Mouse (Mus musculus): ENCODE results near the gene Cd47. TPM values are rescaled to one million over a fixed set of nuclear protein-coding genes. Genes with fewer than 3 reads are reported as not detected.
A peak's percentile ranks its signal among the peaks of the same experiment; 100 is the strongest.

The Cd47 gene
- polyA plus RNA-seq, 1 experiment from 2014 or later = 301 TPM

DNA sequence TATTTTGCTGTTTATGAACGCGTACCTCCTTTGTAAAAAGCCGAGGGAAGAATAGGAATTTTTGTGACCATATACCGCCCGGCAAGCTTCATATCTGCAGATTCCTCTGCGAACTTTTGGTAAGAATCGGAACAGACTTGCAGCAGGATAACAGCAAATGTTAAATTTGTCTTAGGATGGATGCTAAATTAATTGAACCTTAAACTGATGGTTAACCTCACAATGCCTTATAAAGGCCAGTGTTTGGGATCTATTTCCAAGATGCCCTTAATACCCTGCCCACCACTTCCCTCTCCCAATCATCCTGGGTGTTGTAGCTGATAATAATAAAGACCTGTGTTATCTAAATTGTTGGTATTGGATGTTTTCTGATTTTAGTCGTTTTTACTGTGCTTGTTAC, 56.3 kb downstream of the Cd47 start:
- Histone ChIP-seq H3K9ac (peak overlapping the region; percentile 100), H3K36me3 (peaks cover 31% of the 10 kb centered on the region), H3K9me3 (replicated peaks) (no peaks in the 10 kb centered on the region), H3K4me1 (replicated peaks) (peaks cover 60% of the 10 kb centered on the region), H3K4me3 (replicated peaks) (peak overlapping the region; percentile 91), H3K27me3 (no peaks in the 10 kb centered on the region), H3K27ac (peak overlapping the region; percentile 100), H3K4me2 (peak overlapping the region; percentile 69)
- 4% methylated on average over 8 of the region's 8 CpGs for WGBS (ENCODE audit: insufficient replicate concordance)
- DNase-seq (no peak), ATAC-seq (ENCODE audit: low read depth) (no peak)

DNA sequence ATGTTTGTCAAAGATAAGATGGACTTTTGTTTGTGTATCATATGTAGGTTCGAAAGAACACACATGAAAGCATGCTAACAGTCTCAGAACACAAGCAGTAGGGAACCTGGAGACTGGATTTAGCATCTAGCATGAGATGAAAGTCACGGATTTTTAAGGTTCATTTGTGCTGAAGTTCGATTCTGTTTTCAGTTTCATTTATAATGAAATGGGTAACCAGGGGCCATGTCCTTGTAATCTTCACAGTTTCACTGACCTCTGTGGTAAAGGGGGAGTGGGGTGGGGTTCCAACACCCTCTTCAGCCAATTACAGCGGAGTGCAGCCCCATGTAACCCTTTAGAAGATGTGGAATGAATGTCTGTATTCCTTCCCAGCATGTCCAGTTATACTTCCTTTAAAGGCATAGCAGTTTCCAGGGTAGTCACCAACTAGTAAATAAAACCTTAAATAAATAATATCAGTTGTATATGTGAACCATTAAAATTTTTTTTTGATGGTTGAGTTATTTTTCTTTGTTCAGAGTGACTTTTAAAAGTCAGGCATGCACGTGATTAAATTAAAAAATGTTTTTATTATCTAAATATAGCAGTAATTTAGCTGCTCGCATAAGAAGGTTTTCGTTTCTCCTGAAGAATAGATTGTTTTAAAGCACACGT, 57.3 kb downstream of the Cd47 start:
- H3K27me3 ChIP-seq = no peaks in the 10 kb centered on the region
- H3K9me3 ChIP-seq (replicated peaks) = no peaks in the 10 kb centered on the region
- H3K4me1 ChIP-seq (replicated peaks) = peaks cover 63% of the 10 kb centered on the region
- peak overlapping the region; percentile 76 for H3K4me2 ChIP-seq
- H3K9ac ChIP-seq = peak overlapping the region; percentile 100
- WGBS (ENCODE audit: insufficient replicate concordance) = 15% methylated on average over 8 of the region's 8 CpGs
- peaks cover 41% of the 10 kb centered on the region for H3K36me3 ChIP-seq
- peak; percentile 54 for DNase-seq
- H3K4me3 ChIP-seq (replicated peaks) = peak overlapping the region; percentile 91
- H3K27ac ChIP-seq = peak overlapping the region; percentile 100
- ATAC-seq (ENCODE audit: low read depth) = no peak

DNA sequence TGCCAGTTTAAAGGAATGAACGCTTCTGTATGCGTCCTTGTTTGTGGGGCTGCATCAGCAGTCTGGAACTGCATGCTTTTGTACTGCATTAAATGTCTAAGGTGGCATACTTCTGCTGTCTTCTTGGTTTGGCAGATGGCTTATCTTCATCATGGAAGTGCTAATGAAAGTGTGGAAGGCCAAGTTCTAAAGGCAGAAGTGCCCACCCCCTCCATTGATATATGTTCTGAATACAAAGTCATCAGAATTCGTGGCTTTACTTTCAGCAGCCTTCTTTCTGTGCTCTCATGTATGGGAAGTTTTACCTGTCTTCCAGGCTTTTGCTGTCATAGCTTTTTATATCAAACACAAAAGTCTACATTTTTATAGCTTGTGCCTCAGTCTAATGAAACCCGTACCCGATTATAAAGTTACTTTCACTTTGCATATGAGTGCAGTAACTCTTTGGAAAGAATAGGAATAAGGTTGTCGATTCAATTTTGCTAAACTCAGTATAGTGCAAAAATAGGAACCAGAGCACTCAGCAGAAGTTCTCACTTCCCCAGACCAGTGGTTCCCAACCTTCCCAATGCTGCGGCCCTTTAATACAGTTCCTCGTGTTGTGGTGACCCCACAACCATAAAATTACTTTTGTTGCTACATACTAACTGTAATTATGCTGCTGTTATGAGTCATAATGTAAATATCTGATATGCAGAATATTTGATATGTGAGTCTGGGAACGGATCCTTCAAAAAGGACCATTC, 58.0 kb downstream of the Cd47 start:
- 21% methylated on average over 9 of the region's 9 CpGs for WGBS (ENCODE audit: insufficient replicate concordance)
- peaks cover 63% of the 10 kb centered on the region for H3K4me1 ChIP-seq (replicated peaks)
- H3K27me3 ChIP-seq = no peaks in the 10 kb centered on the region
- peak overlapping the region; percentile 91 for H3K4me3 ChIP-seq (replicated peaks)
- DNase-seq (no peak), ATAC-seq (ENCODE audit: low read depth) (no peak)
- peak overlapping the region; percentile 100 for H3K27ac ChIP-seq
- peak overlapping the region; percentile 100 for H3K9ac ChIP-seq
- peaks cover 48% of the 10 kb centered on the region for H3K36me3 ChIP-seq
- peak overlapping the region; percentile 76 for H3K4me2 ChIP-seq
- H3K9me3 ChIP-seq (replicated peaks) = no peaks in the 10 kb centered on the region

DNA sequence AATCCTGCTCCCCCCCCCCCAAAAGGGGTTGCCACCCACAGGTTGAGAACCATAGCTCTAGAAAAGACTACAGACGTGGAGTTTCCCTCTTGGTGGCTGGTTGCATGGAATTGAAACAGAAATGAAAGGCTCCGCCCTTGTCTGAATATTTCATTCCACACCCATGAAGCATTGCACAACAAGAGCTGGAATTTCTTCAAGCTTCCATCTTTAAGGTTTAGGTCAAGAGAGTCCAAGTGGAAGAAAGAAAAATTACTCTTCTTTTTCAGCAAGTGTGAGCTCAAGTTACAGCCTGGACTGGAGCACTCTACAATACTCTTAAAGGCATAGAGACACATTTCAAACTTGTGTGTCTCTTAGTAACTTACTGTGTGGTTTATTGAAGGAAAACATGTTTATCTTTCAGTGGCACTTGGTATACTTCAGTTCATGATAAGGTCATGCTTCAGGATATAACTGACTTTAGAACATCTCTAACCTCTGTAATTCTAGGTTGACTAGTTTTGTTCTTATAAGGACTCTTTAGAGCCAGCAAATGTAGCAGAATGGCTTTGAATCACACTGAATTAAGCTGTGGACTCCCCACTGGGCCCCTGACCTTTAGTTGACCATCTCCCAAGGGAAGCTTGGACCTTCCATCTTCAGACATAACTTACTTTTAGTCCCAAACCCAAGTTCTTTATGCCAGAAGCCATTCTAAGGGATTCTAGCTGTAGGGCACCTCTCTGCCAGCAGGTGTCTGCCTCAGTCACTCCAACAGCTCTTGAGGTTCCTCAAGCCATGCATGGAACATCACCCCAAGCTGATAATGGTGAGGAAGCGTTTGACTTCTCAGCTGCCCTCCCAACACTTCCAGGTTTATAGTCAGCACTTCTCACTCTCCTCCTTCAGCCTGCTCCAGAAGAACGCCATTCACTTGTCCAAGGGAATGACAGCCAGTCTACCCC, 58.8 kb downstream of the Cd47 start:
- no peaks in the 10 kb centered on the region for H3K27me3 ChIP-seq
- ATAC-seq (ENCODE audit: low read depth) (peak; percentile 9; the same call in 1 of the 2 replicates), DNase-seq (peak; percentile 38)
- 28% methylated on average over 4 of the region's 4 CpGs for WGBS (ENCODE audit: insufficient replicate concordance)
- peaks cover 62% of the 10 kb centered on the region for H3K4me1 ChIP-seq (replicated peaks)
- H3K4me3 ChIP-seq (replicated peaks) = peak overlapping the region; percentile 91
- peaks cover 55% of the 10 kb centered on the region for H3K36me3 ChIP-seq
- H3K9ac ChIP-seq = peak overlapping the region; percentile 100
- H3K27ac ChIP-seq = peak overlapping the region; percentile 100
- peak overlapping the region; percentile 76 for H3K4me2 ChIP-seq
- no peaks in the 10 kb centered on the region for H3K9me3 ChIP-seq (replicated peaks)

DNA sequence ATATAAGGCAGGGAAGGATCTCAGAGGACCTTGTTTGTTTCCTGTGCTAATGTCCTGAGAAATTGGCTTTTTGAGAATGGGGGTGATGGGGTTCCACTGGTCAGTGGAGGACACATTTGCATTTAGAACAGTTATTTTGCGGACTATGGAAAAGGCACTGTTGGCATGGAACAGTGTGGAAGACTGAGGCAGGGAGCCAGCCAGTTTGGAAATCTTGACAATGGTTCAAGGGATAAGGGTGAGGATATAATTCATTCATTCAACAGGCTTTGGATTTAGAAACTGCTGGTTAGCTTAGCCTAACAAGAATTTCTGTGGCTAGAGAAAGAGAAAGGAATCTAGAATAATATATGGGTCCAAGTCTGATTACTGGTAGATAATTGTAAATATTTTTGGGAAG, 61.7 kb downstream of the Cd47 start:
- 93% methylated on average over 1 of the region's 1 CpGs for WGBS (ENCODE audit: insufficient replicate concordance)
- no peaks in the 10 kb centered on the region for H3K9me3 ChIP-seq (replicated peaks)
- DNase-seq = no peak
- peaks cover 79% of the 10 kb centered on the region for H3K4me1 ChIP-seq (replicated peaks)
- H3K4me3 ChIP-seq (replicated peaks) = no peak overlapping the region
- no peak overlapping the region for H3K9ac ChIP-seq
- H3K36me3 ChIP-seq = peaks cover 70% of the 10 kb centered on the region
- no peak overlapping the region for H3K27ac ChIP-seq
- no peak overlapping the region for H3K4me2 ChIP-seq
- no peaks in the 10 kb centered on the region for H3K27me3 ChIP-seq
- no peak for ATAC-seq (ENCODE audit: low read depth)

DNA sequence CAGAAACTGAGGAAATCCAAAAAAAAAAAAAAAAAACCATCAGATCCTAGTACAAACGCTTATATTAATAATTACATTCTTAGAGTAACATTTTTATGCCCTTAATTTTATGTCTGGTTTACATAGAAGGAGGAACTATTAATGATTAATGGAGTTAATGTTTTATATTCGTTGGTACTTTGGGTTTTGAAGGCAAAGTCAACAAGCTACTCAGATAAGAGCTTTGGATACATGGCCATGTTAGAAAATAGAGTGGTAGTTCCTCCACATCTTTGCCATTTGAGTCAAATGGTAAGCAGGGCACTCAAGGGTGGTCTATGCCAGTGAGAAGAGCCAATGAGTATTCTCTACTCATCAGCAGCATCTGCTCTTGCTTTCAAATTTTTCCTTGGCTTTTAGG, 66.3 kb downstream of the Cd47 start:
- Histone ChIP-seq H3K27me3 (no peaks in the 10 kb centered on the region), H3K36me3 (peaks cover 85% of the 10 kb centered on the region), H3K9me3 (replicated peaks) (no peaks in the 10 kb centered on the region), H3K27ac (peak overlapping the region; percentile 68), H3K4me3 (replicated peaks) (no peak overlapping the region), H3K4me2 (no peak overlapping the region), H3K9ac (no peak overlapping the region), H3K4me1 (replicated peaks) (peaks cover 87% of the 10 kb centered on the region)
- 76% methylated on average over 2 of the region's 2 CpGs for WGBS (ENCODE audit: insufficient replicate concordance)
- DNase-seq = no peak
- ATAC-seq (ENCODE audit: low read depth) = no peak

DNA sequence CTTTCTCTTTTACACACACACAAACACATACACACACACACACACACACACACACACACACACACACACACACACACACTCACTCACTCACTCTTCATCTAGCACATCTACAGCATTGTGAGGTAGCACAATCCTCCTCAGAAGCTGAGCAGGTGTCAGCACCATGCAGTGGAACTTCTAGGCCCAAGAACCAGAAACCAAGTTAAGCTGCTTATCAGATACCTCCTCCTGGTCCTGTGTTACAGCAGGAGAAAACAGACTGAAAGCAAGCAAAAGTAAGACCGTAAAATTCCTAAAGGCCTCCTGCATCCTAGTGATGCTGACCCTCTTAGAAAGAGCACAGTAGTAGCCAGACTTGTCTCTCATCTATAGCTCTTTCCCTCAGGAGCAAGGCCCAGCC, 67.9 kb downstream of the Cd47 start:
- 88% methylated on average over 1 of the region's 1 CpGs for WGBS (ENCODE audit: insufficient replicate concordance)
- H3K4me1 ChIP-seq (replicated peaks) = peaks cover 81% of the 10 kb centered on the region
- H3K9me3 ChIP-seq (replicated peaks) = no peaks in the 10 kb centered on the region
- no peaks in the 10 kb centered on the region for H3K27me3 ChIP-seq
- peaks cover 76% of the 10 kb centered on the region for H3K36me3 ChIP-seq
- 0 out of 2 replicates have a peak, but pooled peaks have one; percentile 50 for ATAC-seq (ENCODE audit: low read depth)
- H3K9ac ChIP-seq = no peak overlapping the region
- H3K27ac ChIP-seq = no peak overlapping the region; the same call in 1 of the 2 replicates
- no peak for DNase-seq
- no peak overlapping the region for H3K4me3 ChIP-seq (replicated peaks)
- no peak overlapping the region for H3K4me2 ChIP-seq

DNA sequence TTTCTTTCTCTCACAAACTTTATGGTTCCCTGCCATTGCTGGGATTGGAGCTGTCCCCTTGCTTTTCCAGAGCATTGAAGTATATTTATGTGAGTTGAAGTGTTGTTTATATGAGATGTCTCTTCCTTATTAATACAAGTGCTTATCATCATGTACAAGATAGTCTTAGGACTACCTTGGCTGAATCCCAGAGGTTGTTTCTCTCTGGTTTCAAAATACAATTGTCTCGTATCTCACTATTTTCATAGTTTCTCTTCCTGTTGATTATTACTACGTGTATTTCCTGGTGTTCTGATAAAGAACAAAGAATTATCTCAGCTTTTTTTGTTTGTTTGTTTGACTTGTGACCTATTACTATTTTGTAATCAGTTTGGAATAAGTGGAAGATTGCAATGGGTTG, 73.6 kb downstream of the Cd47 start:
- peaks cover 75% of the 10 kb centered on the region for H3K36me3 ChIP-seq
- peaks cover 84% of the 10 kb centered on the region for H3K4me1 ChIP-seq (replicated peaks)
- H3K9me3 ChIP-seq (replicated peaks) = no peaks in the 10 kb centered on the region
- DNase-seq = no peak
- ATAC-seq (ENCODE audit: low read depth) = no peak
- no peaks in the 10 kb centered on the region for H3K27me3 ChIP-seq
- no peak overlapping the region for H3K27ac ChIP-seq
- H3K9ac ChIP-seq = no peak overlapping the region
- no peak overlapping the region for H3K4me2 ChIP-seq
- 64% methylated on average over 2 of the region's 2 CpGs for WGBS (ENCODE audit: insufficient replicate concordance)
- H3K4me3 ChIP-seq (replicated peaks) = no peak overlapping the region

DNA sequence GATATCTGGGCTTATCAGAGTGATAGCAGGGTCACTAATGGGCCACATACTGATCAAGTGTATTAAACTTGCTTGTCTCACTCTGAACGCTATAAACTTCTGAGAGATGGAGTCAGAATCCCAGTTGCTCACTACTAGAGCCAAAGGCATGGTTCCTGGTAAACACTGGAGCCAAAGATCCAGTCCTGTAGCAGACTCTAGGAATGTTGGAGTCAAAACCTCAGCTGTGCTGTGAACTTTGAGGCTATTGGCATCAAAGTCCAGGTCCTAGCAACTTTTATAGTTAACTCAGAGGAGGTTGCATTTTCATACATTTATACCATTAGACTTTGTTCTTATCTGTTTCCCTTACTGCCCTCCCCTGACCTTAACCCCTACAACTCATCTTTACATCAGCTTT, 74.2 kb downstream of the Cd47 start:
- Histone ChIP-seq H3K4me1 (replicated peaks) (peaks cover 84% of the 10 kb centered on the region), H3K9ac (no peak overlapping the region), H3K27me3 (no peaks in the 10 kb centered on the region), H3K4me3 (replicated peaks) (no peak overlapping the region), H3K9me3 (replicated peaks) (no peaks in the 10 kb centered on the region), H3K4me2 (no peak overlapping the region), H3K36me3 (peaks cover 75% of the 10 kb centered on the region), H3K27ac (no peak overlapping the region)
- no peak; the same call in 1 of the 2 replicates for ATAC-seq (ENCODE audit: low read depth)
- WGBS (ENCODE audit: insufficient replicate concordance) = 73% methylated on average over 1 of the region's 1 CpGs
- no peak for DNase-seq

DNA sequence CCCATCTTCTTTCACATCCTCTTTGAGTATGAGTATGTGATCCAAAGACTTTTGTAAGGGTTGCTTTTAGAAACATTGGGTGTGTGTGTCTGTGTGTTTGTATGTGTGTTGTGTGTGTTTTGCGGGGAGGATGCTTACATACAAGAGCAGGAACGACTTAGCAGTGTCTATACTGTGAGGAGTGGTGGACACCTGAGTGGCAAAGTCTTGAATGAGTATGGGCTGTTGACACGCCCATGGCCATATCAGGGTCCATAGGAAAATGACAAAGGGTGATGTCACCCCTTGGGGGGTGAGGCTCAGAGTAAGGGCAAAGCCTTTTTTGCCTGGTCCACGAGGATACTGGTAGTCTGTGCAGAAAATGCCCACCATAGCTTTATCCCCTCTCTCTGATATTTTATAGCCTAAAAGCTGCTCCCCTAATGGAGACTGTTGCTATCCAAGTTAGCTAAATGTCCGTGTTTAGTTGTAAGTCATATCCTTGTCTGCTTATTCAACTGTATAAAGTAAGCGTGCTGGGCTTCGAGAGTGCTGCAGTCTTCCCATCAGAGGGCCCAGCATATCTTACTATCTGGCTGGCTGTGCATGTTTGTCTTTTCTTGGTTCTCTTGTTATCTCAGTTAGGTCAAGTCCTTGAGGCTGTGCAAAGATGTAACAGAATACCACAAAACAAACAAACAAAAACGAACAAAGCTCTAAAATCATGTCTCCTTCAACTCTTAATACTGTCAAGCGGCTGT, 76.1 kb downstream of the Cd47 start:
- no peaks in the 10 kb centered on the region for H3K27me3 ChIP-seq
- ATAC-seq (ENCODE audit: low read depth) (peak; percentile 53), DNase-seq (no peak)
- WGBS (ENCODE audit: insufficient replicate concordance) = 61% methylated on average over 9 of the region's 9 CpGs
- H3K9ac ChIP-seq = 0 out of 2 replicates have a peak overlapping the region, but pooled peaks have one; percentile 32
- peaks cover 87% of the 10 kb centered on the region for H3K4me1 ChIP-seq (replicated peaks)
- H3K4me2 ChIP-seq = peak overlapping the region; percentile 9; the same call in 1 of the 2 replicates
- H3K36me3 ChIP-seq = peaks cover 76% of the 10 kb centered on the region
- no peak overlapping the region for H3K4me3 ChIP-seq (replicated peaks)
- H3K9me3 ChIP-seq (replicated peaks) = no peaks in the 10 kb centered on the region
- H3K27ac ChIP-seq = peak overlapping the region; percentile 40; the same call in 1 of the 2 replicates

All from liver, embryonic 13.5 days (tissue).